Mouse (Mus musculus): Measurements from ENCODE around the gene Slc2a1.

Slc2a1 gene

GRCm38 (mm10) chr4:119108495-119109408, at the start of gene Slc2a1:
Gene Slc2a1 (plus strand): TSS chr4:119108711.
- peak; percentile 49 to 50 for DNase-seq (ENCODE audit: low read depth in 1 of 2, low spot score in 2 of 2)

- no peak for DNase-seq (ENCODE audit: low read depth in 1 of 2, low spot score in 2 of 2)
These were observed 41.7 kb upstream of the Slc2a1 start for GRCm38 (mm10) chr4:119066791-119067190.

DNA sequence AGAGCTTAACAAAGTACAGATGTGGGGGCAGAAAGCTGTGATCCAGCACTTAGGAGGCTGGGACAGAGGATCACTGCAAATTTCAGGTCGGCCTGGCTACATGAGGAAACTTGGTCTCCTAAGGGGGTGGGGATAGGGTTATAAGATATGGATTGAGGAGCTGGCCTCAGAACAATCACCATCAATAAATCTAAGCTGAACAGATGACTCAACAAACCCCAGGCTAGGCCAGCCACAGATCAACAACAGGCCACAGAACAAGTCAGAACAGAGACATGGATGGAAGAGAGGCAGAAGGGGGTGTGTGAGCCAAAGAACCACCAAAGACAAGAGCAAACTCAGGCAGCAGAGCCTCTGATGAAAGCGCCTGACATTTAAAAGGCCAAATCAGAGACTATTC, 41.3 kb upstream of the Slc2a1 start:
- no peak for DNase-seq (ENCODE audit: low read depth in 1 of 2, low spot score in 2 of 2)

GRCm38 (mm10) chr4:119068918-119069317, 39.6 kb upstream of the Slc2a1 start:
- DNase-seq (ENCODE audit: low read depth in 1 of 2, low spot score in 2 of 2), result no peak

DNA sequence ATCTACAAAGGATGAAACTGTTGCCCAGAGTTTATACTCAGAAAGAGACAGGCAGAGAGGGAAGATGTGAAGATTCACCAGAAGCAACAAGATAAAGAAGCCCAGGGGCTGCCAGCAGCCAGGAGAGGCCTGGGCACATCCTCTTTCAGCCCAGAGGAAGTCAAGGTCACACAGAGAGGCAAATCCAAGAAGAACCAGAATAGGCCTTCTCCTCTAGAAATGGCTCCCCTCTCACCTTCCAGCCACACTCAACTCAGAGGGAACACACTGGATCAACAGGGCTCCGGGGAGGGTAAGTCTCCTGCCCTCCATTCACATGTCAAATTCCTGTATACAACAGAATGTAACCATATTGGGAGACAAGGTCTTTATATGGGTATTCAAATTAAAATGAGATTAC, 38.3 kb upstream of the Slc2a1 start:
- DNase-seq (ENCODE audit: low read depth in 1 of 2, low spot score in 2 of 2), result no peak

DNA sequence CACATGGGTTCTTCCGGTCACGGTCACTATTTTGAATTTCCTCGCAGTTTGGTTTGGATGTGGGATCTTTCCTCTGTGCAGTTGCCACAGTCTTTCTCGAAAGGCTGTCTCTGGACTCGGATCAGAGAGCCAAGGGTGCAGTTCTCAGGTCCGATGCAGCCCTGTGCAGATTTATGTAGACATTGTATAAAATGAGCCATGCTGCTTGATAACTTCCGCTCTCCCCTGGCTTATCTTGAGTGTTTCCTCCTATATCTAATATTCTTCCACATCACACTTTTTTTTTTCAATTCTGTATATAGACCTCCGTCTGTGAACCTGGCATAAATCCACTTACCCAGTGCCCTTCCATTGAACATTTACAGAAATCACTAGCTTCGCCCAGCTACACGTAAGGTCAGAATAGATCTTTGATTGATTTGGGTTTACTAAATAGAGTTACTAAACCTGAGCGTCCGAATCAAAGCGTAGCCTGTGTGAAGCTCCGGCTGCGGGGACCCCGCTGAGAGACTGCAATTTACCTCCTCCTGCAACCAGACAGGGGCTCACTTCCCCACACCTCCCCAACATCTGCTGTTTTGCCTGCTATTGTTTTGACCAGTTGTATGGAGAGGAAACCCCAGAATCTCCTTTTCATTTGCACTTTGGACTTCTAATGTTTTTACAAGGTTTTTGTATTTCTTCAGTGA, 37.4 kb upstream of the Slc2a1 start:
- DNase-seq (ENCODE audit: low read depth in 1 of 2, low spot score in 2 of 2), result no peak

- no peak for DNase-seq (ENCODE audit: low read depth in 1 of 2, low spot score in 2 of 2)
These were observed 36.7 kb upstream of the Slc2a1 start for GRCm38 (mm10) chr4:119071648-119072362.

DNA sequence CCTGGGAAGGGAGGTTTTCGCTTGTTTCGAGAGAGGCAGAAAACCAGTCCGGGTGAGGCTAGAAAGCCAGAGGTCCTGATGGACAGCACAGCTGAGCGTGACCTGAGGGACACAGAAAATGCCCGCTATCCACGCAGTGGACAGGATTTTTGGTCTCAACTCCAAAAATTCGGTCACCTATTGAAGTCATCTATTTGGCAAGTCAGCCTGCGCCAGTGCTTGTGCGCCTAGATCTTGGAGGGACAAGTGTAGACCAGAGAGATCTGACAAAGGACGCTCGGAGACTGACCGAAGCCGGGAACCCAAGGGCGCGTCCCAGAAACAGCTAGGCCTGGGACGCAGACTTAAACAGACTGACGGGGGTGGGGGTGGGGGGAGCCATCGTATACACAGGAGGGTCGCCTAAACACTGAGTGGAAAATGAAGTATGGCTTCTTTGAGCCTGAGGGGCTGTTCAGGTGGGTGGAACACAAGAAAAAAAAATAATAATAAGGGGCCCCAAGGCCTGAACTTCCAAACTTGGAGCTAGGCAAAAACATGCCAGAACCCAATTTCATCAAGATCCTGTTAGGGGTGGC, 36.1 kb upstream of the Slc2a1 start:
- no peak for DNase-seq (ENCODE audit: low read depth in 1 of 2, low spot score in 2 of 2)

- no peak for DNase-seq (ENCODE audit: low read depth in 1 of 2, low spot score in 2 of 2)
These were observed 35.5 kb upstream of the Slc2a1 start for GRCm38 (mm10) chr4:119072941-119073451.

GRCm38 (mm10) chr4:119073626-119074025, 34.9 kb upstream of the Slc2a1 start:
- no peak for DNase-seq (ENCODE audit: low read depth in 1 of 2, low spot score in 2 of 2)

- no peak for DNase-seq (ENCODE audit: low read depth in 1 of 2, low spot score in 2 of 2)
These were observed 33.9 kb upstream of the Slc2a1 start for GRCm38 (mm10) chr4:119074596-119074995.

DNA sequence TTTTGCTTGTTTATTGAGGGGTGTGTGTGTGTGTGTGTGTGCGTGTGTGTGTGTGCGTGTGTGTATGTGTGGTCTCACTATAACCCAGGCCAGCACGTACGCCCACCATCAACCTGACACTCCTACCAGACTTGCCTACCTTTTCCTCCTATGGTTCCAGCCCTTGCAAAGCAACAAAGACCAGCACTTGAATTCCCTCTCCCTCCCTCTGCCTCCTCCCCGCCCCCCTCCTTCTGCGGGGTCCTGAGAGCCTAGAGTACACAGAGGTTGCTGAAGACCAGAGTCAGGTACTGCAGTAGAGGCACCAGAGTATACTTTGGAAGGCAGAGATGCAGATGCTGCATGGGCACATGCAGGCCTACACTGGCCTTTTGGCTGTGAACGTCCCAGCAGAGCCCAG, 33.2 kb upstream of the Slc2a1 start:
- no peak for DNase-seq (ENCODE audit: low read depth in 1 of 2, low spot score in 2 of 2)

DNA sequence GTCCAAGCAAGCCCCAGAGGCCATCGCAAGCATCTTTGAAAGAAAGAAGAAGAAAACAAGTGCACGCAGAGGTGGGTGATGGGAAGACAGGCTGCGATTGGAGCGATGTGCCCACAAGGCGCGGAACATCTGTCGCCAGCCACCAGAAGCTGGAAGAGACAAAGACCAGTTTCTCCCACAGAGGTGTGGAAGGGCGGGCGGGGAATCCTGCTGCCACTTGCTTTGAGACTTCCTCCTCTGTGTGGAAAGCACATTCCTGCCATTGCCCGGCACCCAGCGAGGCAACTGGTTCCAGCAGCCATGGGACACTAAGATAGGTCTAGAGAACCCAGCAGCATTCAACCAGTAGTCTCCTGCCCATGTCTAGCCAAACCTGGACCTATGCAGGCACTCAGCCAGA, 32.2 kb upstream of the Slc2a1 start:
- no peak for DNase-seq (ENCODE audit: low read depth in 1 of 2, low spot score in 2 of 2)

DNA sequence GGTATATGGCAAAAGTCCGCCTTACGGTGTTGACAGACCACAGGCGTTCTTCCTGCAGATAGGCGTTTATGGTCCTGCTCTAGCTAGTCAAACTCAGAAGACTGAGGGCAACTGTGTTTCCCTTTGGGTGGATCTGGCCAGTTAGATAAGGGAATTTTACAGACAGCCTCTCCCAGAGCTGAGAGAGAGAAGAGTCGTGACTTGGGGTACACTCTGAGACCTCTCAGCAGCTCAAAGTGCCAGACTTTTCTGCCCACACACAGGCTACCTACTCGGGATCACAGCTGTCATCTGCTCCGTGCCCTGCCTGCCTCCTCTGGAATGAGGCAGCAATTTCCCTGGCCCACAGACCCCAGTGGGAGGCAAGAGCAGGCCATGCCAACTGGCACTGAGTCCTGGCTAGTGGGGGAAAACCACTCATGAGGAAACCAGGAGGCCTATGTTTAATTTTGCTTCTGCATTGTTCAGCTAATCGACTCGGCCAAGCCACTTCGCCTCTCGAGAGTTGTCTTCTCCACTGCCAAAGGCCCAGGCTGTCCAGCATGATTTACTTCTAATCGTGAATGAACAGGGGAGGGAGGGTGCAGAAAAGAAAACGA, 31.3 kb upstream of the Slc2a1 start:
- no peak for DNase-seq (ENCODE audit: low read depth in 1 of 2, low spot score in 2 of 2)

DNA sequence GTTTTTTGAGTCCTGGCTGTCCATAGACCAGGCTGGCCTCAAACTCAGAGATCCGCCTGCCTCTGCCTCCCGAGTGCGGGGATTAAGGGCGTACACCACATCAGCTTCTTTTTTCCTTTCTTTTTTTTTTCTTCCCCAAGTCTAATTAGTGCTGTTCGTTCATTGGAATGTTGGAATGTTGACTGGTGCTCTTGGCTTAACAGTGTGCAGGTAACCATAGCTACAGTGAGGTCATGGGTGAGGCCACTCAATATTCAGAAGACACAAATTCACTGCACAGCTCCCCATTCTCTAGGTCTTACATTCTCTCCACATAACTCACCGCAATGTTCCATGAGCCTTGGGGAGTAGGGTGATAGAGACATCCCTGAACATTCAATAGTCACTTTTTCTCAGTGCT, 28.6 kb upstream of the Slc2a1 start:
- no peak for DNase-seq (ENCODE audit: low read depth in 1 of 2, low spot score in 2 of 2)

DNA sequence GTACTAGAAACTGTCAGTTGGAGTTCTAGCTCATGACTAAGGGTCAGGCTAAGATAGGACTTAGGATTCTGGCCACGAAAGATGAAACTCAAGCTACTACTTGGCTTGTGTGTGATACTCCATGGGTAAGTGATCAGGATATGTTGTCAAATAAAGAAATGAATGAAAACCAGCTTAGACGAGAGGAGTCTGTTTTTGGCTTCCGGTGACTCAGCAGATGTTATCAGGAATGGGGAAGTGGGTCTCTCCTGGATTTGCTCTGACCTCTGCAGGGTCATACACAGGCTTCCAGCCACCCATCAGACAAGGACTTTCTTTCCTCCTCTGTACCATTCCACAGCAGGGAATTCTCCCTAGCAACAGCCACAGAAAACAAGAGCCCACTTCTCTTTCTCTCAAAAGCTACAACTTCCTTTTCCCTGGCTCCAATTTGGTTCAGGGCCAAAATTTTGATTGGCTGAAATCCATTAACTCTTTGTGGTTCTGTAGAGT, 25.7 kb upstream of the Slc2a1 start:
- DNase-seq (ENCODE audit: low read depth in 1 of 2, low spot score in 2 of 2), result no peak

DNA sequence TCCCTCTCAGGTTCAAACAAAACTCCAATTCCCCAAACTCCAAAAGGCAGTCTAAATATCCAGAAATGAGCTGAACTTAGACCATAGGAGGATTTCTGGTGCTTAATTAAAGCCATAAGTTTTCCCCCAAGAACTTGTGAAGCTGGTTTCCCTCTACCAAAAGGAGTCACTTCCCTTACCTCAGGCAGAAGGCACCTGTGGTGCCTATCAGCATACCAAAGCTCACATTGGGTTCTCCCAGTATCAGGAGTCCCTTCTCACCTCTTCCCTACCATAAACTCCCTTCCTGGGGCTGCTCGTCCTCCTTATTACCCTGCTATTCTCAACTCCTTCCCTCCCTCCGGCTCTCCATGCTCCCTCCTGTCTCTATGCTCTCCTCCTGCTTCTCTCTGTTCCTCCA, 20.1 kb upstream of the Slc2a1 start:
- DNase-seq (ENCODE audit: low read depth in 1 of 2, low spot score in 2 of 2), result no peak

GRCm38 (mm10) chr4:119093890-119094289, 14.6 kb upstream of the Slc2a1 start:
- no peak for DNase-seq (ENCODE audit: low read depth in 1 of 2, low spot score in 2 of 2)

GRCm38 (mm10) chr4:119094987-119095386, 13.5 kb upstream of the Slc2a1 start:
- no peak for DNase-seq (ENCODE audit: low read depth in 1 of 2, low spot score in 2 of 2)

DNA sequence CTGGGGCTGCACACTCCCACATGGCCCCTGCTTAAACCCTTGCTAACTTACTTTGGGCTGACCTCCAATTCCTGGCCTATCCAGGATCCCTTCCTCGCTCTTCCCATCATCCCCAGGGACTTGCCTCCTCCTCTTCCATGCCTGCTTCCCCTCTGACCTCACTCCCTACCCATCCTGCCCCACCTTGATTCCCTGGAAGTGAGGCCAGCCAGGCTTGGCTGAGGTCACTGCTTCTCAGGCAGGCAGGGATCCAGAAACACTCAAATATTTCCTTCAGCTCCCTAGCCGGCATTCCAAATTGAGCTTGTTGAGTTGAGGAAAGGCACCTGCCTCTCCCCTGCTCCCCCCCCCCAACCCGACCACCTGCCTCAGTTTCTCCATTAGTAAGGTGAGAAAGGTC, 12.1 kb upstream of the Slc2a1 start:
- no peak for DNase-seq (ENCODE audit: low read depth in 1 of 2, low spot score in 2 of 2)

- no peak for DNase-seq (ENCODE audit: low read depth in 1 of 2, low spot score in 2 of 2)
These were observed 11.1 kb upstream of the Slc2a1 start for GRCm38 (mm10) chr4:119097421-119097820.

All from monocyte, adult 2 months (primary cell).